Mouse (Mus musculus): ENCODE data around the gene Icam1. TPM values are rescaled to one million over a fixed set of nuclear protein-coding genes. Genes with fewer than 3 reads are reported as not detected.

Icam1 gene
- polyA plus RNA-seq (2017; shearing (Covaris generic)), result 132 TPM

GRCm38 (mm10) chr9:21015571-21016130 is at the start of gene Icam1:
Gene Icam1 (plus strand): TSS chr9:21015985.

GRCm38 (mm10) chr9:20976216-20976960 is 39.4 kb upstream of the Icam1 start, which contains the start of gene S1pr2:
Gene S1pr2 (minus strand): TSS chr9:20976781.

DNA sequence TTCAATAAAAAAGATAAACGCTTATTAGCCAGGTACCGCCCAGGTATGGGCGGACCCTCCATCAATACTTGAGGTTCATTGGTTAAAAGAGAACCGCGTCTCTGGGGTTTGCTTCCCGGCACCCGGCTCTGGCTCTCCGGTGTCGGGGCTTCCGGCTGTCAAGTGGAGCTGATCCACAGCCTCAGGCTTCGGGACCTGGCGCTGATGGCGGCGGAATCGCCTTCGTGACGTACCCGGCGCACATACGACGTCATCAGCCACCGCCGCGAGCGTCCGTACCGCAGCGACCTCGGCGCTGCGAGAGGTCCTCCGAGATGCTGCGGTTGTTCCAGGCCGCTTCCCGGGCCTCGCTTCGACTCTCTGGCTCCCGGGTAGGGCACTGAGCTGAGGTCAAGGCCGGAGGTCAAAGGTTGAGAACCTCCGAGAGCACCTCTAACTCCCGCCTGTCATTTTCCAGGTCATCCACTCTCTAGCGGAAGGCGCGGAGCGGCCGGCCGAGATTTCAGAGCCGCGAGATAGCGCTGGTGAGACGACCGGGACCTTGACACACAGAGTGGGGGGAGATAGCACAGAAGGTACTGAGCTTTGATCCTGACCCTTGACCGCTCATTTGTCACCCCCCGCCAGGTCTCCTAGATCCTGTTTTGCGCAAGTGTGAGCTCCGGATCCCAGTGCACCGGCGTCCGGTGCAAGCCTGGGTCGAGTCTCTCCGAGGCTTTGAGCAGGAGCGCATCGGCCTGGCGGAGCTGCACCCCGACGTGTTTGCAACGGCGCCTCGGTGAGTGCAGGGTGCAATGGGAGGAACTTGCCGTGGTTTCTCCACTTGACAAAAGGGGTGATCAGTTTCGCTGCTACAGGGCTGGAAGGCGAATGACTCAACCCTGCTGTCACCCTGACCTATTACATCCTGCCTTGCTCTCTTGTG is 12.9 kb upstream of the Icam1 start, which contains the start of gene Mrpl4:
Gene Mrpl4, plus strand, starts transcription at position 112 of the 925 bp plus-strand sequence.

DNA sequence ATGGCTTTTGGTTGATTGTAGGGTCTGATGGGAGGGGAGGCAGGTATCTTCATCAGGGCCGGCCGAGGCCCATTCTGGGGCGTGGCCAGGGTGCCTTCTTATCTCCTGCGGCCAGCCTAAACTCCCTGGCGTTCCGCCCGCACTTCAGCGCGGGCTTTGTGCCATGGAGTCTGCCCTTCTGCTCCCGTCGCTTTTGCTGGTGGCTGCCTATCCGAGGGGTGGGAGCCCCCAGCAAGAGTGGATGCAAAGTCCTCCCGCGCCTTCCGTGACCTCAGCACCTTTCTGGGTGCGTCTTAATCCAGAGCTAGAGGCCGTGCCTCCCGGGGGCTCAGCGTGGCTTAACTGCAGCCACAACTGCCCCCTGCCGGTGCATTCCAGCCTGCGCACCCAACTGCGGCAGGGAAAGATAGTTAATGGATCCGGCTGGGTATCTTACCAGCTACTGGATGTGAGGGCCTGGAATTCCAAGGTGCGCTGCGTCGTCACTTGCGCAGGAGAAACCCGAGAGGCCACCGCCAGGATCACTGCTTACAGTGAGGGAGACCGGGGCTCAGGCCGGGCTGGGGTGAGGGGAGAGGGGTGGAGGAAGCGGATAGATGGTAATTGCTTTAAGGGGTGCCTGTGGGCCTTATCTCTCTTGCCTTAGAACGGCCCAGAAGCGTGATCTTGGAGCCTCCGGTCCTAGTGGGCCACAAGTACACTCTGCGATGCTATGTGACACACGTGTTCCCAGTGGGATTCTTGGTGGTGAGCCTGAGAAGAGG is 13.7 kb downstream of the Icam1 start, which contains the start of gene Icam4:
Gene Icam4, plus strand, starts transcription at position 83 of the 764 bp plus-strand sequence.

GRCm38 (mm10) chr9:21031896-21032351 is 16.1 kb downstream of the Icam1 start, which contains the start of gene Icam5:
Gene Icam5 (plus strand): TSS chr9:21032073.

GRCm38 (mm10) chr9:21067006-21067684 is 51.4 kb downstream of the Icam1 start, which contains the start of gene Zglp1:
Gene Zglp1 (minus strand): TSS chr9:21067093.

GRCm38 (mm10) chr9:21073044-21073840 is 57.5 kb downstream of the Icam1 start, which contains the start of the genes Gm49373 and Fdx1l:
Gene Gm49373 (minus strand): TSS chr9:21073096.
Gene Fdx1l (minus strand): TSS chr9:21073614.

Other genes starting within 250 kb of the Icam1 start
- 0.15 TPM for gene Col5a3, start 200.9 kb upstream of the Icam1 start, polyA plus RNA-seq (2017; shearing (Covaris generic))
- not detected for gene Rdh8, start 197.5 kb upstream of the Icam1 start, polyA plus RNA-seq (2017; shearing (Covaris generic))
- 52.0 TPM for gene A230050P20Rik, start 147.3 kb upstream of the Icam1 start, polyA plus RNA-seq (2017; shearing (Covaris generic))
- 0.49 TPM for gene Angptl6, start 136.3 kb upstream of the Icam1 start, polyA plus RNA-seq (2017; shearing (Covaris generic))
- 84.2 TPM for gene Ppan, start 127.8 kb upstream of the Icam1 start, polyA plus RNA-seq (2017; shearing (Covaris generic))
- gene Eif3g, start 117.4 kb upstream of the Icam1 start, polyA plus RNA-seq (2017; shearing (Covaris generic)), result 248 TPM
- gene Dnmt1, start 56.1 kb upstream of the Icam1 start, polyA plus RNA-seq (2017; shearing (Covaris generic)), result 92.3 TPM
- 24.4 TPM for gene S1pr2, start 39.2 kb upstream of the Icam1 start, polyA plus RNA-seq (2017; shearing (Covaris generic))
- gene Mrpl4, start 13.2 kb upstream of the Icam1 start, polyA plus RNA-seq (2017; shearing (Covaris generic)), result 128 TPM
- 1.9 TPM for gene Icam4, start 13.4 kb downstream of the Icam1 start, polyA plus RNA-seq (2017; shearing (Covaris generic))
- gene Icam5, start 16.1 kb downstream of the Icam1 start, polyA plus RNA-seq (2017; shearing (Covaris generic)), result 0.79 TPM
- not detected for gene Zglp1, start 51.1 kb downstream of the Icam1 start, polyA plus RNA-seq (2017; shearing (Covaris generic))
- 0.20 TPM for gene Gm49373, start 57.1 kb downstream of the Icam1 start, polyA plus RNA-seq (2017; shearing (Covaris generic))
- 35.0 TPM for gene Fdx1l, start 57.6 kb downstream of the Icam1 start, polyA plus RNA-seq (2017; shearing (Covaris generic))
- 6.8 TPM for gene Gm38431, start 76.0 kb downstream of the Icam1 start, polyA plus RNA-seq (2017; shearing (Covaris generic))
- gene Raver1, start 76.0 kb downstream of the Icam1 start, polyA plus RNA-seq (2017; shearing (Covaris generic)), result 73.3 TPM
- 118 TPM for gene Tyk2, start 115.3 kb downstream of the Icam1 start, polyA plus RNA-seq (2017; shearing (Covaris generic))
- gene Cdc37, start 134.0 kb downstream of the Icam1 start, polyA plus RNA-seq (2017; shearing (Covaris generic)), result 330 TPM
- gene Pde4a, start 149.7 kb downstream of the Icam1 start, polyA plus RNA-seq (2017; shearing (Covaris generic)), result 0.72 TPM
- 39.3 TPM for gene Keap1, start 223.4 kb downstream of the Icam1 start, polyA plus RNA-seq (2017; shearing (Covaris generic))
- not detected for gene S1pr5, start 232.5 kb downstream of the Icam1 start, polyA plus RNA-seq (2017; shearing (Covaris generic))
- 63.6 TPM for gene Atg4d, start 249.3 kb downstream of the Icam1 start, polyA plus RNA-seq (2017; shearing (Covaris generic))

Measured in activated CD4-positive, CD25-positive, alpha-beta regulatory T cell, adult 9 weeks (primary cell).